Mouse (Mus musculus): ENCODE results near the gene Trak1.
A peak's percentile ranks its signal among the peaks of the same experiment; 100 is the strongest.

The Trak1 gene

GRCm38 (mm10) chr9:121346635-121347034 lies 49.3 kb downstream of the Trak1 start:
- no peak for DNase-seq (ENCODE audit: low read depth, low spot score)

DNA sequence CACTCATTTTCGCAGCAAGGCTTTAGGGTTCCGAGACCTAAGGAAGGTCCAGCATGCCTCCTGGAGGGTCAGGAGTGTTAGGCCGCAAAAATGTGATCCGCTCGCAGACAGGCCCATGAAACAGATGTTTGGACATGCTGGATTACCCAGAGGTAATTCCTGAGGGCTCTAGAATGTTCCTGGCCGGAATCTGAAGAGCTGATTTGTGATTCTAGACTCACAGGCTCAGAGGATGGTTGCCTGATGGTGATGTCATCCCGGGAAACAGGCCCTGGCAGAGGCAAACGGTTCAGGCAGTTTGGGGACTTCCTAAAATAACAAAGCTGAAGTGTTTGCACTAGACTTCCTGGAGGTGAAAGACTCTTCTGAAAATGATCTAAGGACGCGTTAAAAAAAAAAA lies 50.7 kb downstream of the Trak1 start:
- no peak for DNase-seq (ENCODE audit: low read depth, low spot score)

DNA sequence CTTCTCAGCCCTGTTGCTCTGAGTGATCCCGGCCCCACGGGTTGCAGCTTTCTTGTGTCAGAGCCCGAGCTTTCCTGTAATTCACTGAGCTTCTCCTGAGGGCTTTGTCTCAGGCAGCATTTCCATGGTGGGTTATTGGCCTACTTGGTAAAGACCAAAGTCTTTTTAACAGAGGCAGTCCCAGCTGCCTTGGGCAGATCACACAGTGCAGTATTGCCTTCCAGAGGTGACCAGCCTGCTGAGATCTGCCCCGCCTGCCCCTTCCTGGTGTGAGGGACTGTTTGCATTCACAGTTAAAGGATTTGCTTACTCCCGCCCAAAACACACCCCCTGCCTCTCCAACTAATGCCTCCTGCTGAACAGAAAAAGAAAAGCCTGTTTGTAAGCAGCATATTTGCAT lies 51.2 kb downstream of the Trak1 start:
- DNase-seq (ENCODE audit: low read depth, low spot score), result peak; percentile 53

DNA sequence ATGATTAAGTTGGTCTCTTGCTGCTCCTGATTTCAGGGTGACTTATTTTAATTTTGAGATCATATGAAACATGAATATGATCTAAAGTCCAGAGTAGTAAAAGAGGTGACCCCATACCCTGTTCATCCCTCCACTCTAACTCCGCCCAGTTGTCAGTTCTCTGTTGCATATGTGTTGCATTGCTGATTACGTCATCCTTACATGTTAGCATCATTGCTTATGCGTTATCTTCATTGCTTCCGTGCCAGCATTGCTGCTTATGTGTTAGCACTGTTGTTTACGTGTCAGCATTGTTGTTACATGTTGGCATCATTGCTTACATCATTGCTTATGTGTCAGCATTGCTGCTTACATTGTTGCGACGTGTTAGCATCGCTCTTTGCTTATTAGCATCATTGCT lies 51.8 kb downstream of the Trak1 start:
- DNase-seq (ENCODE audit: low read depth, low spot score), result no peak

DNA sequence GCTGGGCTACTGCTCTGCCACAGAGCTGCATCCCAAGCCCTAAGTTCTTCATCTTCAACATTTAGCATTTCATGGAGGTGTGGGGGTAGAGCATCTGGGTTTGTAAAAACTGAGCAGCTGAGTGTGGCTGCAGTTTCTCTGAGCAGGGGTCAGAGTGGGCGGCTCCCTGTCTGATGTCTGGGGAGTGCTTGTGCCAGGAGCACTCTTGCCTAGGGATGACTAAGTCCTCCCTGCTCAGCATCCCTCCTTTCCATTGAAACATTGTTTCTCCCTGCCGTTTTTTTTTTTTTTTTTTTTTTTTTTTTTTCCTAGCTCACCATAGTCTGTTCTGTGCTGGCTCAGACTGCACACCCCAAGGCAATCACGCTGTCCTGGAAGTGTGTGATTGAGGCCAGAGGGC lies 53.3 kb downstream of the Trak1 start:
- DNase-seq (ENCODE audit: low read depth, low spot score), result no peak

DNA sequence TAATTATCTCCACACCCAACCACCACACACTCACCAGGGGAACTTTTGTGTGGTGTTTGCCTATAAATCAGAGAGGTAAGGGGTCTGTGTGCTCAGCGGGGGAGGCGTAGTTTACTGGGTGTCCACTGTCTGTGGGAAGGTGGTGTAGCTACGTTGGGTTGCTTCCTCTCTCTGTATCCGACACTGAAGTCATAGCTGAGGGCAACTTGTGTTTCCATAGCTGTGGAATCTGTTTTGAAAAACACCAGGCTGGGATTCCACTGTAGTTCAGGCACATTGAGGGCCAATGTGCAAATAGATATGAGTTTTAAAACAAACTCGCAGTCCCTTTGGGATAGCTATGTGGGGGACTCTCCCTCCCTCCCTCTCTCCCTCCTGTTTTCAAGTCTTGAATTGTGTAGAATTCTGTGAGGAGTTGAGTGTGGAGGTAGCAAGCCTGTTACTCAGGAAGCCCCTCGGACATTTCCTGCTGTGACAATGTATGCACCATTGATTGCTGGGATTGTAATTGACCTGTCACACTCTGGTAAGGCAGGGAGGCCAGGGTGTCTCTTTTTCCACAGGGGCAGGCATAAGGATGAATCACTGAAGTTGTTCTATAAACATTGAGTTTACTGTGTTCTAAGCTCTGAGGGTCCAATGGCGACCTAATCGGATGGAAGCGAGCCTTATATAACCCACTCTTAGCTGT lies 54.2 kb downstream of the Trak1 start:
- no peak for DNase-seq (ENCODE audit: low read depth, low spot score)

DNA sequence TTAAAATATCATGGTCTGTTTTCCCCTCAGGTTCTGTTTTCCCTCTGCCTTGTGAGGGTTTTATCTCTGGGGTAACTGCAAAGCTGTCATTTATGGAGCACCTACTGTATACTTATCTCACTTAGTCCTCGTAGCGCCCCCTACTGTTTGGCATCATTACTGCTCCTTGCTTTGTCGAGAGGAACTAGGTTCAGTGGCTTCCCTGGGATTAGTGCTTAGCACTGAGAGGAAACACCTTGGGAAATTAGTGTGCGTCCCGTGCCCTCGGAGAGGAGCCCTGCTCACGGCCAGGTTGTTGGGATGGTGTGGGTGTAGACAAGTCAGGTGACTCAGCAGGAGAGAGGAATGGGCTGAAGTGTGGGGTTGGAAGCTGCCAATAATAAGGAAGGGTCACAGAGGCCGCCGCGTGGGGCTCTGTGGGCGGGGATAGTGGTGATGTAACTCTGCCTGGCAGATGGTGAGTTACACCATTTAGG lies 54.9 kb downstream of the Trak1 start:
- peak; percentile 83 for DNase-seq (ENCODE audit: low read depth, low spot score)

- DNase-seq (ENCODE audit: low read depth, low spot score), result no peak
Observed at GRCm38 (mm10) chr9:121352726-121353125, 55.4 kb downstream of the Trak1 start.

DNA sequence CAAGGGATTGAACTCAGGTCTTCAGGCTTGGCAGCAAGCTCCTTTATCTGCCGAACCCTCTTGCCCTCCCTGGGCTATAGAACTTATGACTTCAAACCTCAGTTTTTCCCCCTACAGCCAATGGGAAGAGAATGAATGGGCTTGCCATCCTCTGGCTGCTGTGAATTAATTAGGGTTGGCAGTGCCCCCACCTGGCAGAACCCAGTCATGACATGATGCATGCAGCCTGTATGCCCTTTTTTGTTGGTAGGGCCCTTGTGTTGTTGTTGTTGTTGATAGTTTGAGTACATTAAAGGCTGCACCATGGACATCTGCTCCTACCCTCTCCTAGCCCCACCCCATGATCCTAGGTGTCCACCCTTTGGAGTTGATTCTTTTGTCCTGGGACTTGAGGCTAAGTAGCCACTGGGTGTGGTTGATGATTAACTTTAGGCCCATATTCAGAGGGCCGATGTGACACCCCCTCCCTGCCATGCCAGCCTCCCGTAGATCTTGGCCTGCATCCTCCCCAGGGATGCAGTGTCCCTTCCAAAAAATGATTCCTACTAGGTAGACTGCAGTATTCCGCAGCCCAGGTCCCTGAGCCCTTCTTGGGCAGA lies 57.6 kb downstream of the Trak1 start:
- DNase-seq (ENCODE audit: low read depth, low spot score), result peak; percentile 65

- no peak for DNase-seq (ENCODE audit: low read depth, low spot score)
Observed at GRCm38 (mm10) chr9:121355431-121356141, 58.3 kb downstream of the Trak1 start.

DNA sequence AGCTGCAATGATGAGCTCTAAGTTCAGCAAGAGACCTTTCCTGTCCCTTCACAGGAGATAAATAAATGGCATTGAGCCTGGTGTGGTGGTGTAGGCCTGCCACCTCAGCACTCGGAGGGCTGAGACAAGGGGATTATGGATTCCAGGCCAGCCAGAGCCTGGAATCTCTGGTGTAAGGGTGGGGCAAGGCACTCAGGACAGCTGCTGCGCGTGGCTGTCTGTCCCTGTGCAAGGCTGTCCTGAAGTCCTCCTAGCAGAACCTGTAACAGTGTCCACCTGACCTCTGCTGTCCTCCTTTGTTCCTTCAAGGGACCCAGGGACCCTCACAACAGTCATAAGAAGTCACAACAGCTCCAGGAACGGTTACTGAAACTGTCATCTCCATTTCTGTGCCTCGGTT lies 59.8 kb downstream of the Trak1 start:
- no peak for DNase-seq (ENCODE audit: low read depth, low spot score)

DNA sequence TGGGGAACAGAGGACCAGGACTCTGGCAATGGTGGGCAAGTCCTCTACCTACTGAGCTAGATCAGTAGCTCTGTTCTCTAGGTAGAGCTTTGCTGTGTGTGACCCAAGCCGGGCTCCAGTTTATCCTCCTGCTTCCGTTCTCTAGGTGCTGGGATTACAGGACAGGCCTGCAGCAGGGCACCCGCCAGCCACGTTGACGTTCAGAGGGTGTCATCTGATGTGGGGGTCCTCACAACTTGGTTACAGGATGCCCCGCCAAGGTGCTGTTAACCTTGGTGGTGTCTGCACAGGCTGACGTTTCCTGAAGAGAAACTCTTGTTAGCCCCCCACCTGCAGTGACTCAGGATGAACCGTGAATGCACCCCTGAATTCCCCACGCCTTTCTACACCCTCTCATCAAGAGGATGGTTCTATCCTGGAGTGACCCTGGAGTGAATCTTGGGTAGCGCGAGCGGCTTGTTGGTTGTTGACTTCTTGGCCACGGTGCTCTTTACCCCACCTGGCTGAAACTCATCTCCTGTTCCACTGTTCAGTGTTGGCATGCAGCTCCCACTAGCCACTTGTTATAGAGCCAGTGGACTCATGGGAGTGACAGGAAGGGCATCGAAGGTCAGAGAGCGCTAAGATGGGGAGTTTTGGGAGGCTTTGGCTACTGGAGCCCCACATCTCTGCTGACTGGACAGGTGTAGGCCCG lies 60.4 kb downstream of the Trak1 start:
- no peak for DNase-seq (ENCODE audit: low read depth, low spot score)

GRCm38 (mm10) chr9:121358418-121358817 lies 61.1 kb downstream of the Trak1 start:
- DNase-seq (ENCODE audit: low read depth, low spot score), result no peak

- no peak for DNase-seq (ENCODE audit: low read depth, low spot score)
Observed at GRCm38 (mm10) chr9:121359266-121359972, 62.1 kb downstream of the Trak1 start.

- no peak for DNase-seq (ENCODE audit: low read depth, low spot score)
Observed at GRCm38 (mm10) chr9:121360327-121360954, 63.1 kb downstream of the Trak1 start.

GRCm38 (mm10) chr9:121361010-121361409 lies 63.7 kb downstream of the Trak1 start:
- no peak for DNase-seq (ENCODE audit: low read depth, low spot score)

GRCm38 (mm10) chr9:121363932-121364331 lies 66.6 kb downstream of the Trak1 start:
- no peak for DNase-seq (ENCODE audit: low read depth, low spot score)

GRCm38 (mm10) chr9:121366135-121366863 lies 69.0 kb downstream of the Trak1 start:
- no peak for DNase-seq (ENCODE audit: low read depth, low spot score)

GRCm38 (mm10) chr9:121366864-121367245 lies 69.6 kb downstream of the Trak1 start:
- DNase-seq (ENCODE audit: low read depth, low spot score), result no peak

- DNase-seq (ENCODE audit: low read depth, low spot score), result no peak
Observed at GRCm38 (mm10) chr9:121369573-121369972, 72.3 kb downstream of the Trak1 start.
